Comparison of ENCODE assay signal across 8 mouse cellular contexts in the genomic region with DNA sequence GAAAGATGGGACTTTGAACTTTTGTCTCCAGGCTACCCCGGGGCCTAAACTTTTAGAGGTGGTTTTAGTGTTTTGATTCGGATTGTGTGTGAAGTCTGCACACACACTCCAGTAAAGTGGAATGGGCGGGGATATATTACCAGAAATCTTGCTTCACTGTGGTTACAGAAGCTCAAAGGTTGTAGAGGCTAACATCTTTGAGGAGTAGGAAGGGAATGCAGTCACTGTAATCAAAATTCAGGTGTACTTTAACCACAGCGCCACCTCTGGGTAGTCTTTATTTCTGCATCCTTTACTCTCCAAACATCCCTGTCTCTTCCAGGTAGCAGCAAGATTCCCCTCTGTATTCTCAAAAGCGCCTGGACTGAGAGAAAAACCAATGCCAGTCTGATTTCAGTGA. TPM values are rescaled to one million over a fixed set of nuclear protein-coding genes. Genes with fewer than 3 reads are reported as not detected.
DNase-seq lines count a peak whose midpoint lies in the region; ATAC-seq and TF ChIP-seq lines count a peak whose summit lies in the region.

No protein-coding gene starts in this region.

- peak; percentile 20 for ATAC-seq in megakaryocyte, adult 5-6 weeks (ENCODE audit: poor library complexity, severe bottlenecking)

- intact Hi-C loops in gastrocnemius, adult 2 months (cut with DNase I) = loop anchor here (10.0 kb wide), 2 partner anchors 507 to 1727 kb away; a partner anchor contains a TSS

- DNase-seq in gastrocnemius, adult 2 months = peak; percentile 43
- DNase-seq in gastrocnemius, postnatal 25 days = no peak
- peak; percentile 65 for DNase-seq in right cerebral cortex, adult 18-20 months
- no peak for DNase-seq in right cerebral cortex, postnatal 36 days (ENCODE audit: low spot score in 2 of 2)
- DNase-seq in cerebellum, adult 11 months = peak; percentile 51
- DNase-seq in heart, postnatal 4 days = peak; percentile 70
- DNase-seq in yolk sac, embryonic 10.5 days (ENCODE audit: low spot score) = peak; percentile 43

- no peak overlapping the region for H3K27ac ChIP-seq in gastrocnemius, adult 2 months

- no peak overlapping the region for H3K4me3 ChIP-seq in gastrocnemius, adult 2 months

- peak; percentile 81 for TF ChIP-seq CTCF in gastrocnemius, adult 2 months (IDR thresholded peaks at IDR 0.05)

RNA-seq across cellular contexts. Expression of a gene that starts 2.5 kb away (rescaled TPM):
- total RNA-seq in gastrocnemius, adult 2 months (2021) = 10 to 100 TPM; 23.4 to 24.5 TPM
- total RNA-seq in gastrocnemius, postnatal 25 days (2021) = 10 to 100 TPM; 17.9 to 18.9 TPM
- 10 to 100 TPM; 46.8 to 51.0 TPM for total RNA-seq in heart, postnatal 4 days (2021)
- total RNA-seq in megakaryocyte, adult 5-6 weeks (2015) = 324 and 340 TPM in 2 replicates
- total RNA-seq in megakaryocyte, adult 5-6 weeks (2017) = 83.8 and 92.4 TPM in 2 replicates

Comparison
In these comparisons a context has a peak if more than half of its experiments do, and no peak if none do; other contexts are left out.
1. DNase-seq: peak in gastrocnemius, adult 2 months (single experiment), right cerebral cortex, adult 18-20 months (single experiment), cerebellum, adult 11 months (single experiment), heart, postnatal 4 days (single experiment) and yolk sac, embryonic 10.5 days (single experiment); none in gastrocnemius, postnatal 25 days (single experiment) and right cerebral cortex, postnatal 36 days (0 of 2).